In genomic region chr4:56004227-56004626, GRCm38 (mm10) we compare ENCODE assay signal across 19 mouse cellular contexts.
"Had no signal": no experiment of that assay in that cellular context is flagged by ENCODE, and none has a peak within 500 bp of the region (broad histone marks: within the 10 kb centered on the region; RNA-seq: fewer than 3 reads in every experiment).

No protein-coding gene starts in this region.

- H3K27ac ChIP-seq: liver, embryonic 12.5 days; liver, embryonic 15.5 days; lung, embryonic 15.5 days; stomach, postnatal 0 days had no signal

- H3K36me3 ChIP-seq: liver, embryonic 12.5 days; liver, embryonic 15.5 days; lung, embryonic 15.5 days had no signal

- H3K9me3 ChIP-seq: liver, embryonic 12.5 days; liver, embryonic 15.5 days; lung, embryonic 15.5 days had no signal

- H3K9ac ChIP-seq: liver, embryonic 12.5 days; liver, embryonic 15.5 days; lung, embryonic 15.5 days had no signal

- H3K27me3 ChIP-seq: liver, embryonic 12.5 days; liver, embryonic 15.5 days; lung, embryonic 15.5 days had no signal

- H3K4me2 ChIP-seq: liver, embryonic 12.5 days; liver, embryonic 15.5 days; lung, embryonic 15.5 days; midbrain, embryonic 11.5 days had no signal

- ATAC-seq: liver, embryonic 12.5 days had no signal

- DNase-seq: kidney, adult 18-20 months; kidney, adult 9 months; kidney, postnatal 14 days; kidney, postnatal 4 days; layer of hippocampus, adult 9-11 months; liver; lung, adult 18-20 months; lung, postnatal 10 days; lung, postnatal 36 days; midbrain, embryonic 14.5 days; right cerebral cortex, adult 18-20 months; right cerebral cortex, postnatal 14 days; right cerebral cortex, postnatal 4 days; thymus, postnatal 25 days had no signal

- H3K4me1 ChIP-seq: liver, embryonic 12.5 days; liver, embryonic 15.5 days; lung, embryonic 15.5 days had no signal

- H3K4me3 ChIP-seq: liver, embryonic 12.5 days; liver, embryonic 15.5 days; lung, embryonic 15.5 days had no signal
